In the genomic region with DNA sequence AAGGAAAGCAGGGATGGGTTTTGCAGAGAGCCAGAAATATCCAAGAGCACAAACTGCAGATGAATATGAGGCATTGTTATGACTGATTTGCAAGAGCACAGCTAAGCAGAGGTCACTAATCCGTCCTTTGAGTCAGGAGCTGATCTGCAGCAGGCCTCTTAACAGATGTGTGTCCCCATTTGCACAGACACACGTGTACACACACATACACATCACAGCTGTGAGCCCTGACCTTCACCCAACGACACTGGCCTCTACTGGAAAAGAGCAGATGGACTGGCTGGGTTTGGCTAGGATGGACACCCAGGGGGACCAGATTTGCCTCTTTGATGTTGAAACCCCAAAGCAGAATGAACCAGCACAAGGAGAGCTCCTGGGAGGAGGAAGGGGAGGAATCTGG, we compare ENCODE assay signal across 11 mouse cellular contexts. TPM values are rescaled to one million over a fixed set of nuclear protein-coding genes. Genes with fewer than 3 reads are reported as not detected.
DNase-seq lines count a peak whose midpoint lies in the region; ATAC-seq and TF ChIP-seq lines count a peak whose summit lies in the region.
"Had no signal": no experiment of that assay in that cellular context is flagged by ENCODE, and none has a peak within 500 bp of the region (broad histone marks: within the 10 kb centered on the region; RNA-seq: fewer than 3 reads in every experiment).

No protein-coding gene starts in this region.

- no peak overlapping the region for H3K9ac ChIP-seq in stomach, embryonic 14.5 days (replicated peaks; ENCODE audit: low read depth, low read length)
- H3K9ac ChIP-seq in stomach, postnatal 0 days (ENCODE audit: low read length), result no peak overlapping the region
- H3K9ac ChIP-seq in forebrain, embryonic 16.5 days (replicated peaks; ENCODE audit: low read depth, low read length), result peak overlapping the region; percentile 20; the same call in 1 of the 2 replicates
- H3K9ac ChIP-seq in midbrain, embryonic 12.5 days (replicated peaks), result peak overlapping the region; percentile 31
- H3K9ac ChIP-seq: liver, embryonic 13.5 days had no signal

- H3K36me3 ChIP-seq in stomach, embryonic 14.5 days (ENCODE audit: control insufficient read depth, insufficient read depth, low read length), result no peaks in the 10 kb centered on the region
- no peaks in the 10 kb centered on the region for H3K36me3 ChIP-seq in stomach, postnatal 0 days (ENCODE audit: control insufficient read depth, insufficient read depth, low read length)
- H3K36me3 ChIP-seq in forebrain, embryonic 16.5 days (ENCODE audit: control insufficient read depth, insufficient read depth), result no peaks in the 10 kb centered on the region
- H3K36me3 ChIP-seq in midbrain, embryonic 12.5 days, result no peaks in the 10 kb centered on the region
- H3K36me3 ChIP-seq: liver, embryonic 13.5 days had no signal

- peaks cover 18% of the 10 kb centered on the region for H3K4me1 ChIP-seq in stomach, embryonic 14.5 days (ENCODE audit: control insufficient read depth, insufficient read depth, low read length)
- peaks cover 3% of the 10 kb centered on the region; the same call in 1 of the 2 replicates for H3K4me1 ChIP-seq in stomach, postnatal 0 days (replicated peaks; ENCODE audit: control insufficient read depth, insufficient read depth)
- H3K4me1 ChIP-seq in forebrain, embryonic 16.5 days (replicated peaks; ENCODE audit: control insufficient read depth, insufficient read depth, low read length), result peaks cover 16% of the 10 kb centered on the region
- peaks cover 28% of the 10 kb centered on the region for H3K4me1 ChIP-seq in midbrain, embryonic 12.5 days
- H3K4me1 ChIP-seq: liver, embryonic 13.5 days had no signal

- H3K27ac ChIP-seq in stomach, embryonic 14.5 days (ENCODE audit: low read length), result no peak overlapping the region
- H3K27ac ChIP-seq in stomach, postnatal 0 days (replicated peaks), result no peak overlapping the region
- H3K27ac ChIP-seq in forebrain, embryonic 16.5 days (ENCODE audit: low read length), result no peak overlapping the region
- H3K27ac ChIP-seq in midbrain, embryonic 12.5 days (replicated peaks), result peak overlapping the region; percentile 46
- H3K27ac ChIP-seq: liver, embryonic 13.5 days had no signal

- DNase-seq in stomach, postnatal 0 days (ENCODE audit: low spot score), result no peak
- no peak for DNase-seq in gastrocnemius, postnatal 4 days (ENCODE audit: low spot score in 2 of 2)
- no peak for DNase-seq in urinary bladder, postnatal 10 days (ENCODE audit: low spot score)
- DNase-seq in Muller cell, postnatal 12 days (ENCODE audit: inconsistent ontology term), result no peak
- DNase-seq: adrenal gland, postnatal 36 days; kidney, adult 9 months; liver, embryonic 13.5 days had no signal

- no peak for ATAC-seq in stomach, embryonic 14.5 days (ENCODE audit: insufficient number of reproducible peaks, insufficient read depth, low FRiP score, low read depth)
- ATAC-seq in stomach, postnatal 0 days (ENCODE audit: low FRiP score, low TSS enrichment), result no peak
- no peak for ATAC-seq in forebrain, embryonic 16.5 days
- no peak for ATAC-seq in midbrain, embryonic 12.5 days (ENCODE audit: low FRiP score, low read depth)

- no peak for TF ChIP-seq EP300 in stomach, postnatal 0 days (optimal IDR thresholded peaks at IDR 0.05)

- peak overlapping the region; percentile 96 for H3K4me2 ChIP-seq in stomach, embryonic 14.5 days (replicated peaks; ENCODE audit: low read depth, low read length)
- H3K4me2 ChIP-seq in stomach, postnatal 0 days (replicated peaks; ENCODE audit: low read depth), result no peak overlapping the region
- peak overlapping the region; percentile 98 for H3K4me2 ChIP-seq in forebrain, embryonic 16.5 days (ENCODE audit: low read length)
- peak overlapping the region; percentile 91 for H3K4me2 ChIP-seq in midbrain, embryonic 12.5 days (replicated peaks)
- H3K4me2 ChIP-seq: liver, embryonic 13.5 days had no signal

- no peaks in the 10 kb centered on the region for H3K27me3 ChIP-seq in stomach, embryonic 14.5 days (ENCODE audit: control insufficient read depth, insufficient read depth, low read length)
- H3K27me3 ChIP-seq in stomach, postnatal 0 days (ENCODE audit: control insufficient read depth, insufficient read depth, low read length), result no peaks in the 10 kb centered on the region
- no peaks in the 10 kb centered on the region for H3K27me3 ChIP-seq in forebrain, embryonic 16.5 days (replicated peaks; ENCODE audit: control insufficient read depth, insufficient read depth, low read length)
- H3K27me3 ChIP-seq in midbrain, embryonic 12.5 days, result peaks cover 16% of the 10 kb centered on the region

- WGBS in stomach, embryonic 14.5 days, result 39% methylated on average over 3 of the region's 3 CpGs
- WGBS in stomach, postnatal 0 days, result 59% methylated on average over 3 of the region's 3 CpGs
- WGBS in forebrain, embryonic 16.5 days, result 45% methylated on average over 3 of the region's 3 CpGs
- 11% methylated on average over 3 of the region's 3 CpGs for WGBS in midbrain, embryonic 12.5 days

- no peaks in the 10 kb centered on the region for H3K9me3 ChIP-seq in stomach, embryonic 14.5 days (ENCODE audit: control insufficient read depth, low read depth, low read length)
- H3K9me3 ChIP-seq in stomach, postnatal 0 days (ENCODE audit: control insufficient read depth, low read length), result no peaks in the 10 kb centered on the region
- no peaks in the 10 kb centered on the region for H3K9me3 ChIP-seq in forebrain, embryonic 16.5 days (ENCODE audit: control insufficient read depth, low read length)
- no peaks in the 10 kb centered on the region for H3K9me3 ChIP-seq in midbrain, embryonic 12.5 days
- H3K9me3 ChIP-seq: liver, embryonic 13.5 days had no signal

- H3K4me3 ChIP-seq in stomach, embryonic 14.5 days (ENCODE audit: low read depth, low read length), result no peak overlapping the region
- H3K4me3 ChIP-seq in stomach, postnatal 0 days (ENCODE audit: low read depth, low read length), result no peak overlapping the region
- peak overlapping the region; percentile 71 for H3K4me3 ChIP-seq in forebrain, embryonic 16.5 days (replicated peaks; ENCODE audit: low read length)
- peak overlapping the region; percentile 78 for H3K4me3 ChIP-seq in midbrain, embryonic 12.5 days
- H3K4me3 ChIP-seq: liver, embryonic 13.5 days; myocyte had no signal

- TF ChIP-seq CTCF in stomach, postnatal 0 days (IDR thresholded peaks at IDR 0.05; ENCODE audit: low read depth), result no peak

RNA-seq across cellular contexts. Expression of gene Abr, which starts 52.7 kb away (rescaled TPM):
- polyA plus RNA-seq in stomach, embryonic 14.5 days (2014; fragmentation: Nextera tagmentation; extraction: Ambion mirVana), result 42.7 and 49.0 TPM in 2 replicates
- 19.3 and 21.5 TPM in 2 replicates for polyA plus RNA-seq in stomach, postnatal 0 days (2015; fragmentation: Nextera tagmentation; extraction: Ambion mirVana)
- polyA plus RNA-seq in forebrain, embryonic 16.5 days (2015; fragmentation: Nextera tagmentation; extraction: Ambion mirVana), result 117 and 121 TPM in 2 replicates
- polyA plus RNA-seq in midbrain, embryonic 12.5 days (2016; fragmentation: Nextera tagmentation; extraction: Ambion mirVana), result 70.1 and 73.3 TPM in 2 replicates
- total RNA-seq in gastrocnemius, postnatal 4 days (2021), result 10 to 100 TPM; 32.4 to 37.8 TPM

Comparison
In these comparisons a context has a peak if more than half of its experiments do, and no peak if none do; other contexts are left out.
1. H3K4me3 ChIP-seq: peak in forebrain, embryonic 16.5 days (single experiment) and midbrain, embryonic 12.5 days (single experiment); none in stomach, embryonic 14.5 days (single experiment) and stomach, postnatal 0 days (single experiment).
2. H3K9ac ChIP-seq: peak in forebrain, embryonic 16.5 days (single experiment) and midbrain, embryonic 12.5 days (single experiment); none in stomach, embryonic 14.5 days (single experiment) and stomach, postnatal 0 days (single experiment).